Mouse (Mus musculus): ENCODE results near the gene Tmed6.
"Not testable (repeated sequence)": the region's sequence is repeated elsewhere in the genome, so short reads cannot be mapped to it uniquely, and the experiment has no call there.

Gene Tmed6

DNA sequence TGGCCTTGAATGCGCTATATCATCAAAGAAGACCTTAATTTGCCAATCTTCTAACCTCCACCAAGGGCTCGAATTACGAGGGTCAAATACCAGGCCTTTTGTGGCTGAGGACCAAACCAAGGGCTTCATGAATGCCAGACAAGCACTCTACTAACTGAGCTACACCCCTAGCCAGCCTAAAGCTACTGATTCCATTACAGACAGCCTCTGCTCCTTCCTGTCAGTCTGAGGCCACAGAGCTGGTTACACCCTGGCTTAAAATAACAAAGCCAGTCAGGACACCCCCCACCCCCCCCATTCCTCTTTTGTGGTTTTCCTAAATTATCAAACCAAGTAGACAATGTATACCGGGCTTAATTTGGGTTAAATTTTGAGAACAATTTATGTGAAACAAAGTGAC is 8.3 kb upstream of the Tmed6 start:
- DNase-seq, result no peak

- no peak for DNase-seq
Measured at GRCm38 (mm10) chr8:107062613-107063012, 2.8 kb downstream of the Tmed6 start.

- DNase-seq, result no peak
Measured at GRCm38 (mm10) chr8:107056973-107057369, 8.5 kb downstream of the Tmed6 start.

DNA sequence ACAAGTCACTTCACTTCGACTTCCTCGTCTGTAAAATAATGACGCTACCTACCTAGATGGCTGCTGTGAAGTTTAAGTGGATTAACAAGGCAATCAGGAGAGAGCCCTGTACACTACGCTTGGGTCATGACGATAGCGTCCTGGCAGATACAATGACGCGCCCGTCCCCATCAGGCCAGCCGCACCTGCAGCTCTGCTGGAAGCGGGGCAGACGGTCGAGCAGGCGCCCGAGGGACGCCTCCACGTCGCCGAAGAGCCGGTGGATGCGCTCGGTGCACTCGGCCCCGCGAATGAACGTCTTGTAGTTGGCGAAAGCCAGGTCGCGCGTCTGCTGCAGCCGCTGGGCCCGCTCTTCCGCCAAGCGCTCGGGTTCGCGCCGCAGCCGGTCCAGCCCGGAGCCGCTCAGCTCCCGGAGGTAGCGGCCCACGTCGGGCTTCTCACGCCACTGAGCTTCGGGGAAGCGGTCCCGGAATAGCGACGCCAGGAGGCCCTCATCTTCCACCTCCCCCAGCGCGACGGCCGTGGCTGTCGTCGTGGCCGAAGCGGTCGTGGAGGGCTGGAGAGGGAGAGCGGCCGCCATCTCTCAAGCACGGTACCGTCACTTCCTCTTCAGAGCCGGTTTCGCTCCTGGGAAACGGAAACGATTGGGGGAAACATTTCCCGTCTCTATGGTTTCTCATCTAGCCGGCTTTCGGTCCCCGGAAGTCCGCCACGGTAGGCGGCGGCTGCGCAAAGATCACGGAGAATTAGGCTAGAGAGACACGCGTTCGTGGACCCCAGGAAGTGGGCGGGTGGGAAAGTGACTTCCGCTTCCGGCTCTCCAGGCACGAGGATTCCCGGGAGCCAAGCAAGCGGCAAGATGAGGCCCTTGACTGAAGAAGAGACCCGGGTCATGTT is 9.1 kb downstream of the Tmed6 start, which contains the start of the genes Cog8 and Nip7:
Gene Cog8 (minus strand): TSS at position 614 of the 897 bp plus-strand sequence.
Gene Nip7 (plus strand): TSS at position 802 of the 897 bp plus-strand sequence.
- peak; percentile 96 to 98 for DNase-seq

DNA sequence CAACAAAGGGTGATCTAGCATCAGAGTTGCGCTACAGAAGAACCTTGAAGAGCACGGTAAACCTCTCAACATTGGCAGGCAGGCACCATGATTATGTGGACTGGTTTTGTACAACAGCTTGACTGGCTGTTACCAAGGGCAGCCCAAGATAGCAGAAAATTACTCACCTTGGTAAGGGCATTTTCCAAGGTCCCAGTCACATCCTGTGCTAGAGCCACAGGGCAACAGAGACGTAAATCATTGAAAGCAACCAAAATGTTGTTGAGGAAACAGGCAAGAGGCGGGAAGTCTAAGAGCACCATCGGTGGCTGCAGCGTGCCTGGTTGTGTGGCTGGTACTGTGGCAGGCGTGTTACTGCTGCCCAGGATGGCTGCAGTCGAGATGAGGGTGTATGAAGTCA is 13.4 kb downstream of the Tmed6 start:
- no peak for DNase-seq

DNA sequence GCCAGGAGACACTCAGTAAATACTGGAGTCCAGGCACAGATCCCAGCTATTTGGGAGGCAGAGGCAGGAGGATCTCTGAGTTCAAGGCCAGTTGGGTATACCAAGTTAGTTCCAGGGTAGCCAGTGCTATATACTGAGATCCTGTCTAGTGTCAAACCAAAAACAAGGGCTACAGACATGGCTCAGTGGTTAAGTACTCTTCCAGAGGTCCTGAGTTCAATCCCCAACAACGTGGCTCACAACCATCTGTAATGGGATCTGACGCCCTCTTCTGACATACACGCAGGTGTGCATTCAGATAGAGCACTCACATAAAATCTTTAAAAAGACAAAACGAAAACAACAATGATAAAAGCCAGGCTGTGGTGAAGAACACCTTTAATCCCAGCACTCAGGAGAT is 16.0 kb downstream of the Tmed6 start:
- no peak for DNase-seq

GRCm38 (mm10) chr8:107048061-107048941 is 17.1 kb downstream of the Tmed6 start, which contains the start of gene Pdf:
TSS of gene Pdf (minus strand) at chr8:107048614.
- peak; percentile 85 to 92 for DNase-seq

- no peak for DNase-seq
Measured at GRCm38 (mm10) chr8:107046976-107047375, 18.5 kb downstream of the Tmed6 start.

GRCm38 (mm10) chr8:107045478-107045877 is 20.0 kb downstream of the Tmed6 start:
- no peak for DNase-seq

- no peak for DNase-seq
Measured at GRCm38 (mm10) chr8:107040632-107041031, 24.8 kb downstream of the Tmed6 start.

GRCm38 (mm10) chr8:107036626-107037025 is 28.8 kb downstream of the Tmed6 start:
- no peak for DNase-seq

DNA sequence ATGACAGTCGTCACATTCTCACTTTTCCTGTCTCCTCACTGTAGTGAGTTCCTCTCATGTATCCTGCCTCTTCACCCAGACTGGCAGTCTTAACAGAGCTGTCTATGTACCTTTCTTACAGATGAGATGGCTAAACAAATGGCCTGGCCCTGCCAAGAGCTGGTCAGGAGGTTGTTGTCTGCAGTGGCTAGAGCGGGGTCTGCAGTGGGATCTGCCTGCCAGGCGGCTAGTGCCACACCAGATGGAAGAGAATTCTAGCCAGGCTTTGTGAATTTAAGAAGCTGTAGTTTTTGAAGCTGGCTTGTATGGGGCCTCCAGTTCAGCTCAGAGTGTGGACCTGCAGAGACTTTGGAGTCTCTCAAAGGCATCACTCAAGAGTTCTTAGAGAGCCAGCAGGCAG is 29.8 kb downstream of the Tmed6 start:
- no peak for DNase-seq

DNA sequence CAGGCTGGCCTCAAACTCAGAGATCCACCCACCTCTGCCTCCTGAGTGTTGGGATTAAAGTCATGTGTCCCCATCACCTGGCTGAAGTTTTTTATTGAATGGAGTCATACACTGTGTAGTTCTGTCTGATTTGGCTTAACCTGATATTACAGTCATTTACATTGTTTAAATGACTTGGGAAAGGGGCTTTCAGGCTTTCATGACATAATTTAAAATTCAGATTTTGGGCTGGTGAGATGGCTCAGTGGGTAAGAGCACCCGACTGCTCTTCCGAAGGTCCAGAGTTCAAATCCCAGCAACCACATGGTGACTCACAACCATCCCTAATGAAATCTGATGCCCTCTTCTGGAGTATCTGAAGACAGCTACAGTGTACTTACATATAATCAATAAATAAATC is 31.8 kb downstream of the Tmed6 start:
- not testable (repeated sequence) for DNase-seq

DNA sequence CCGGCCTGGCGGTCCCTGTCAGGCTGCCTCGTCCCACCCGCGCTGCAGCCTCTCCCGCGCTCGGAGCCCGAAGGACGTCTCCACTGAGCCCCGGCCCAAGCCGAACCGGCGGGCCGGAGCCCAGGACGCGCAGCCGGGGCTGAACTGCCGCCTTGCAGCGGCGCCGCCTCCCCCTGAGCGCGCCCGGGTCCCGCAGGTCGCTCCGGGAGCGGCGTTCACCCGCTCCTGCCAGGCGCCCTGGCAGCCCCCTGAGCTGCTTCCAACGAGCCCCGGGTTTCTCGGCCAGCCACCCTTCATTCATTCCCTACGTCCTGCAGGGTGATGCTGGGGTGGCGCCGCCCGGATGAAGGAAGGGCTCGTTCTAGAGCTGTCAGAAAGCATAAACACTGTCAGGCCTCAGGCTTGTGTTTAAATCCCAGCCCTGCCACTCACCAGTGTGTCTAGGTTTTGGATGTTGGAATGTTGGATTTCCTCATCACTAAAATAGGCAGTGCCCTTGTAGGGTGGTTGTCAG is 33.8 kb downstream of the Tmed6 start:
- DNase-seq, result no peak

- DNase-seq, result peak; percentile 97 to 99
Measured at GRCm38 (mm10) chr8:107030650-107031576, 34.5 kb downstream of the Tmed6 start, which contains the start of gene Vps4a. TSS of gene Vps4a (plus strand) at chr8:107031222.

DNA sequence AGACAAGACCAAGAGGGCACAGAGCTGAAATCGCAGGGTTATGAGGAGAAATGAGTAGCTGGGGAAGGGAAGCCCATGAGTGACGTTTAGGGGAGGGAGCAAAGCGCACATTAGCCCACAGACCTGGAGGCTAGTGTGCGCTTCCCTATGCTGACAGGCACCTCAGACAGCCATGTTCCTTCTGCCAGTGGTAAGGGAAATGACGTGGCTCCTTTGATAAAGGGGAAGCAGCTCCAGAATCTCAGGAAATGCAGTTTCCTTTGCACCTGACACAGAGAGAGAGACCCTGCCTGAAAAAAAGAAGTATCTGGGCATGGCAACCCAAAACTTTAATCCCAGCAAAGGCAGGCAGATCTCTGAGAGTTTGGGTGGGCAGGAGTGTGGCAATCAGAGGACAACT is 35.4 kb downstream of the Tmed6 start:
- DNase-seq, result no peak

DNA sequence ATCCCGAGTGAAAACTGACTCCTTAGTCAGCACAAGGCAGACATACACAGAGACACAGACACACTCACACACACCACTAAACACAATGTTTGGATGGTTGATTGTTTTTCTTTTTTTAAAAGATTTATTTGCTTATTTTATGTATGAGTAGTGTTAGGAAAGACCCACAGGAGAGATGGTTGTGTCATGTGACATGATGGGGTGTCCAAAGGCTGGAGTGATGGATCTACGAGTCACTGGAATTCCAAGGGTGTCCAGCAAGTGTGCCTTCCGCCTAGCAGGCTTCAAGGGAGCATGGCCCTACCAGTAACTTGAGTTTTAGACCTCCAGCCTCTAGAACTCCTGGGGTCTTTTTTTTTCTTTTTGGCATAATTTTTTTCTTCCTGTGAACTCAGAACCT is 36.1 kb downstream of the Tmed6 start:
- DNase-seq, result no peak

DNA sequence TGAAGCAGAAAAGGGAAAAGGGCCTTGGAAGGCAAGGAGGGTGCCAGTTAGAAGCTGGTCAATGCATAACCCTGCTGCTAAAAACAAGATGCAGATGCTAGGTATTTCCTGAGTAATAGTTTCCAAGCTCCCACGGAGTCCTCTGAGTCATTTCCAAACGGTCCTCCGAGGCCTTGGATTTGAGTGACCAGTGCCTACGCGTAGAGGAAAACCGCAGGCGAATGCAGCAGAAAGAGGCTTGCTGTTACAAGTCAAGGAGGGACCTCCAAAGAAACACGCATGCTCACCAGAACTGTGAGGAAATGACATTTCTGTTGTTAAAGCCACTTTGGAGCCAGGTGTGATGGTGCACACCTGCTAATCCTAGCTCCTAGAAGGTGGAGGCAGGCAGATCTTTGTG is 42.0 kb downstream of the Tmed6 start:
- DNase-seq, result no peak

GRCm38 (mm10) chr8:107014915-107015314 is 50.5 kb downstream of the Tmed6 start:
- no peak for DNase-seq

- DNase-seq, result no peak
Measured at GRCm38 (mm10) chr8:107012666-107013065, 52.8 kb downstream of the Tmed6 start.
